Mouse (Mus musculus) spleen, adult 2 months (tissue): ENCODE data around the gene Pycr2.

ENCODE experiments used
- CTCF ChIP-seq: fragments of 200-500 bp; IDR thresholded peaks from 2 replicates; pipeline ENCODE4 v1.5.1; 2011; ENCODE audit warnings: mild to moderate bottlenecking, inconsistent platforms; ENCODE audit not compliant: insufficient read depth, insufficient read length, insufficient replicate concordance; ENCODE audit errors: extremely low read depth
- POLR2A ChIP-seq: fragments of 200-500 bp; IDR thresholded peaks from 2 replicates; pipeline ENCODE4 v1.6.1; 2011; ENCODE audit warnings: low read depth, low read length, inconsistent platforms

DNA sequence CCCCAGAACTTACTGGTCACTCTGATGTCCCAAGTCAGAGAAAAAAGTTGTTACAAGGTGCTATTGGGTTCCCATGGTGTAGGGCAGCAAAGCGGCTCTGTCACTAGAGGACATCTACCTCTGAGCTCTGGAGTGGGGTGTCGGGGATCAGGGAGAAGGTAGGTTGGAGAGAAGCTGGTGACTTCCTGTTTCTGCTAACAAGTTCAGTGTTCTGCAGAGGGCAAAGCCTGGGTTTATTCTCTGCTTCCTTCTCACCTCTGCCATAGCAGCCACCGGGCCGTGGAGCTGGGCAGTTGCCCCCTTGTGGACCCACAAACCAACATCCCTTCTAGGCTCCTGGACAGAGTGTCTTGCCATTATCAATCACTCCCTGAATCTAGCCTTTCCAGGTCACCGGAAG lies 8.7 kb downstream of the Pycr2 start:
- TF ChIP-seq CTCF = no peak
- TF ChIP-seq POLR2A = no peak
